Mouse (Mus musculus): ENCODE measurements around the gene Cpd. TPM values are rescaled to one million over a fixed set of nuclear protein-coding genes. Genes with fewer than 3 reads are reported as not detected.

The Cpd gene
- polyA plus RNA-seq, 1 experiment: 17.6 TPM

DNA sequence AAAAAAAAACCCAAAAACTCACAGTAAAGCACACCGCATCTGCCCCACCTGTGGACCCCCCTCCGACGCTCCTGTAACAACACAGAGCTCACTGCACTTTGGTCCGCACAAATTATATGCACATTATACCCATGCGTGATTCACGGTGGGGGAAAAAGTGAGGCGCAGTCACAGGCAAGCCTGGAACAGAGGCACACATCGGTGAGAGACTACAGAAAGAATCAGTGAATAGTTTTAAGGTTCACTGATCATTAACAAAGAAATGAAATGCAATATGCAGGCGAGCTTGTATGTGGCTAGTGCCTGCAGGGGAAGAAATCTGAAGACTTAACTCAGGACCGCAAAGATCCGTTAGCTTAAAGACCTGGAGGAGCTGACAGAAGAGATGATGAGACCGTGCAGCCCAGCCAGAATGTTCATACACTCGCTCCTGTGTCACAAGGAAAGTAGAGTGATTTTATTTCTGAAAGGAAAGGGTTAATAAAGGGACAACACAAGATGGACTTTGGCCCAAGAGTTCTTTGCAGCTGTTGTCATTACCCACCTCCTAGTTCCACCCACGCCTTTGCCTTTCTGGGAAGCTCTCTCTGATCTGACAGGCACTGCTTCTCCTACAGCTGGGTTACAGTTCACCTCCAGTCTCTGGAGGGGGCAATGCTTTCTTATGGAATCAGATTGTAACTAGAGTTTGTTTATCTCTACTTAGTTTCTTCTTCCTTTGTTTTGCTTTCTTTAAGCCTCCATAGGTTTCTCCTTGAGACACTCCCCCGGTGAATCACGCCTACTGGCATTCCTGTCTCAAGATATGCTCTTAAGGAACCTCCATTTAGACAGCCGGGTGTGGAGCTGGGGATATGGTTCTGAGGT, 7.9 kb upstream of the Cpd start:
- Histone ChIP-seq H3K27me3 (ENCODE audit: control insufficient read depth, insufficient read depth, insufficient read length) (no peaks in the 10 kb centered on the region), H3ac (ENCODE audit: control insufficient read depth, insufficient read length) (no peak overlapping the region), H3K4me2 (ENCODE audit: low read depth) (peak overlapping the region; percentile 70), H3K36me3 (ENCODE audit: control insufficient read depth, insufficient read depth) (no peaks in the 10 kb centered on the region), H3K4me3 (no peak overlapping the region), H3K79me2 (ENCODE audit: control insufficient read depth, insufficient read depth) (no peaks in the 10 kb centered on the region)
- TF ChIP-seq SRF (IDR thresholded peaks at IDR 0.05; ENCODE audit: control insufficient read depth, insufficient read length, low read depth) (peak; percentile 79), TCF3 (IDR thresholded peaks at IDR 0.05; ENCODE audit: insufficient read length, low read depth) (peak; percentile 13), TCF12 (IDR thresholded peaks at IDR 0.05; ENCODE audit: insufficient read depth, poor library complexity, severe bottlenecking) (peak; percentile 51), MYOG (IDR thresholded peaks at IDR 0.05; ENCODE audit: control insufficient read depth in 1 of 3, insufficient read depth in 1 of 3, insufficient read length in 2 of 3, low read depth in 2 of 3) (peak in 2 of 3 experiments; percentile 67 to 77), MYOD1 (IDR thresholded peaks at IDR 0.05; ENCODE audit: control insufficient read depth in 1 of 3, insufficient read length in 2 of 3, low read depth in 2 of 3) (peak; percentile 14 to 84 (median 81)), CEBPB (IDR thresholded peaks at IDR 0.05; ENCODE audit: insufficient read depth, poor library complexity, severe bottlenecking) (no peak), MAX (IDR thresholded peaks at IDR 0.05; ENCODE audit: low read depth) (no peak)

DNA sequence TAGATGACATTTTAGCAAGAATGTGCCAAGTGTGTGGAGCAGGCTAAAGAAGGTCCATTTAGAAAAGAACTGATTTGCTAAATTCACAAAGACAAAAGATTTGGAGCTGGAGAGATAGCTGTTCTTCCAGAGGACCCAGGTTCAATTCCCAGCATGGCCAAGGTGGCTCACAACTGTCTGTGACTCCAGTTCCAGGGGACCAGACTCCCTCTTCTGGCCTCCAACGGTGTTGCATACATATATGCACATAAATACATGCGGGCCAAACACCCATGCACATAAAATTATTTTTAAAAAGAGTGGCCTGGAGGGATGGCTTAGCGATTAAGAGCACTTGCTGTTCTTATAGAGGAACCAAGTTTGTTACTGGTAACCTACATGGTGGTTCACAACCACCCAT, 4.7 kb upstream of the Cpd start:
- H3K4me3 ChIP-seq: no peak overlapping the region
- H3K36me3 ChIP-seq (ENCODE audit: control insufficient read depth, insufficient read depth): no peaks in the 10 kb centered on the region
- no peaks in the 10 kb centered on the region for H3K27me3 ChIP-seq (ENCODE audit: control insufficient read depth, insufficient read depth, insufficient read length)
- H3K79me2 ChIP-seq (ENCODE audit: control insufficient read depth, insufficient read depth): no peaks in the 10 kb centered on the region
- TF ChIP-seq POLR2A (IDR thresholded peaks at IDR 0.05; ENCODE audit: insufficient read length, low read depth) (no peak), USF1 (IDR thresholded peaks at IDR 0.05; ENCODE audit: low read depth) (no peak), TCF3 (IDR thresholded peaks at IDR 0.05; ENCODE audit: insufficient read length, low read depth) (no peak), MAX (IDR thresholded peaks at IDR 0.05; ENCODE audit: low read depth) (no peak), TCF12 (IDR thresholded peaks at IDR 0.05; ENCODE audit: insufficient read depth, poor library complexity, severe bottlenecking) (no peak), POLR2AphosphoS2 (IDR thresholded peaks at IDR 0.05; ENCODE audit: insufficient read length, low read depth) (no peak), MYOG (IDR thresholded peaks at IDR 0.05; ENCODE audit: control insufficient read depth in 1 of 3, insufficient read depth in 1 of 3, insufficient read length in 2 of 3, low read depth in 2 of 3) (no peak), E2F4 (IDR thresholded peaks at IDR 0.05; ENCODE audit: insufficient read depth) (no peak), REST (IDR thresholded peaks at IDR 0.05; ENCODE audit: insufficient read depth, insufficient read length) (no peak), CEBPB (IDR thresholded peaks at IDR 0.05; ENCODE audit: insufficient read depth, poor library complexity, severe bottlenecking) (no peak), SRF (IDR thresholded peaks at IDR 0.05; ENCODE audit: control insufficient read depth, insufficient read length, low read depth) (no peak), MYOD1 (IDR thresholded peaks at IDR 0.05; ENCODE audit: control insufficient read depth in 1 of 3, insufficient read length in 2 of 3, low read depth in 2 of 3) (no peak)
- no peak overlapping the region for H3ac ChIP-seq (ENCODE audit: control insufficient read depth, insufficient read length)
- no peak overlapping the region for H3K4me2 ChIP-seq (ENCODE audit: low read depth)

DNA sequence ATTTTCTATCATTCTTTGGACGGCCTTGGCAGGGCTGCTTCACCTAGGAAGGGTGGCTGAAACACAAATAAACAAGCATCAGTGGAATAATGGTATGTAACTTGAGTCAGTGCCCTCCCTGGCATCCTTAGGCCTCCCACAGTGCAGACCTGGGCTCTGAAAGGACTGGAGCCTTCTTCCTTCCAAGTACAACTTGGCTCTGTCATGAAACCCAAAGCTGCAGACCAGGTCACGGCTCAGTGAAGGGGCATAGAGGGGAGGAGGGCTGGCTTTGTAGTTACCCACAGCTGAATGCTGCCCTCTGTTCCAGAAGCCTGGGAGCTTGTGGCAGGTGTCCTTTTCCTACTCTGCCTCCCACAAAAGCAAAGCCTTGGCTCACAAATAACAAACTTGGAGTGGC, 2.8 kb upstream of the Cpd start:
- Histone ChIP-seq H3K79me2 (ENCODE audit: control insufficient read depth, insufficient read depth) (peaks cover 16% of the 10 kb centered on the region), H3K36me3 (ENCODE audit: control insufficient read depth, insufficient read depth) (no peaks in the 10 kb centered on the region), H3K4me2 (ENCODE audit: low read depth) (no peak overlapping the region), H3K27me3 (ENCODE audit: control insufficient read depth, insufficient read depth, insufficient read length) (no peaks in the 10 kb centered on the region), H3K4me3 (no peak overlapping the region), H3ac (ENCODE audit: control insufficient read depth, insufficient read length) (no peak overlapping the region)
- no peak for TF ChIP-seq POLR2AphosphoS2 (IDR thresholded peaks at IDR 0.05; ENCODE audit: insufficient read length, low read depth)
- TF ChIP-seq MYOG (IDR thresholded peaks at IDR 0.05; ENCODE audit: control insufficient read depth in 1 of 3, insufficient read depth in 1 of 3, insufficient read length in 2 of 3, low read depth in 2 of 3): peak in 1 of 3 experiments; percentile 12

DNA sequence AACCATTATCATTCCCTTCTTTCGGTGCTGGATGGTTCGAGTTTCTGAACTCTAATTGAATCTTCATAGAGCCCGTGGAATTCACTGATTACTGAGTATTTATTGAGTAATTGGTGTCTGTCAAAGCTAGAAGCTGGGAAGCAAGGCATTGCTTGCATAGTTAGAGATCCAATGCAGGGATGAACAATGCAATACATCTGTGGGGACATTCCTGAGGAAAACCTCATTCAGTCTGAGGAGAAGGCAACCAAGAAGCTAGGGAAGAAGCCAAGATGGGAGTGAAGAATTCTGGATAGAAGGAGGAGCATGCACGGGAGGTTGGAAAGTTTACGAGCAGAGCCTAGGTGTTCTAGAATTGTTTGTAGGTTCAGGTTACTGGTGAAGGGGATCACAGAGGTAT, 1.3 kb upstream of the Cpd start:
- TF ChIP-seq TCF3 (IDR thresholded peaks at IDR 0.05; ENCODE audit: insufficient read length, low read depth): no peak
- TF ChIP-seq REST (IDR thresholded peaks at IDR 0.05; ENCODE audit: insufficient read depth, insufficient read length): no peak
- TF ChIP-seq MYOG (IDR thresholded peaks at IDR 0.05; ENCODE audit: control insufficient read depth in 1 of 3, insufficient read depth in 1 of 3, insufficient read length in 2 of 3, low read depth in 2 of 3): no peak
- TF ChIP-seq MYOD1 (IDR thresholded peaks at IDR 0.05; ENCODE audit: control insufficient read depth in 1 of 3, insufficient read length in 2 of 3, low read depth in 2 of 3): no peak
- TF ChIP-seq POLR2A (IDR thresholded peaks at IDR 0.05; ENCODE audit: insufficient read length, low read depth): no peak
- TF ChIP-seq POLR2AphosphoS2 (IDR thresholded peaks at IDR 0.05; ENCODE audit: insufficient read length, low read depth): no peak
- no peak for TF ChIP-seq E2F4 (IDR thresholded peaks at IDR 0.05; ENCODE audit: insufficient read depth)
- no peak for TF ChIP-seq MAX (IDR thresholded peaks at IDR 0.05; ENCODE audit: low read depth)
- no peak for TF ChIP-seq CEBPB (IDR thresholded peaks at IDR 0.05; ENCODE audit: insufficient read depth, poor library complexity, severe bottlenecking)
- no peak for TF ChIP-seq SRF (IDR thresholded peaks at IDR 0.05; ENCODE audit: control insufficient read depth, insufficient read length, low read depth)
- no peak for TF ChIP-seq USF1 (IDR thresholded peaks at IDR 0.05; ENCODE audit: low read depth)

DNA sequence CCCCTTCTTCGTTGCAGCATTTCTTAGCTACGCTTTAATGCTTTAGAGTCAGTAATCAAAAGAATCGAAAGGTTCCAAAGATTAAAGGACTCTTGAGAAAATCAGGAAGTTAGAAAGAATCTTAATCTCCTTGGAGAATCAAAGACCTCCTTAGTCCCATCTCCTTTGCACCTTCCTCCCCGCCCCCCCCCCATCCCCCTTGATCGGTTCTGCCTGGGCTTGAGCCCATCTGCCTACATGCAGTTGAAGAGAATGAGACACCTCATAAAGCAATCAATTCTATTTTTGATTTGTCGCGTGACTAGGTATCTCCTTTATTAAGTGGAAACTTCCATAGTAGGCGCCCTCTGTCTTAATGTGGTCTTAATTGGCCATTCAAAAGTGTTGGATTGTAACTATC, 536 bp upstream of the Cpd start:
- TF ChIP-seq TCF3 (IDR thresholded peaks at IDR 0.05; ENCODE audit: insufficient read length, low read depth) (no peak), CEBPB (IDR thresholded peaks at IDR 0.05; ENCODE audit: insufficient read depth, poor library complexity, severe bottlenecking) (no peak), USF1 (IDR thresholded peaks at IDR 0.05; ENCODE audit: low read depth) (no peak), MYOG (IDR thresholded peaks at IDR 0.05; ENCODE audit: control insufficient read depth in 1 of 3, insufficient read depth in 1 of 3, insufficient read length in 2 of 3, low read depth in 2 of 3) (no peak), POLR2AphosphoS2 (IDR thresholded peaks at IDR 0.05; ENCODE audit: insufficient read length, low read depth) (no peak), MAX (IDR thresholded peaks at IDR 0.05; ENCODE audit: low read depth) (no peak), TCF12 (IDR thresholded peaks at IDR 0.05; ENCODE audit: insufficient read depth, poor library complexity, severe bottlenecking) (no peak), MYOD1 (IDR thresholded peaks at IDR 0.05; ENCODE audit: control insufficient read depth in 1 of 3, insufficient read length in 2 of 3, low read depth in 2 of 3) (no peak), POLR2A (IDR thresholded peaks at IDR 0.05; ENCODE audit: insufficient read length, low read depth) (no peak), SRF (IDR thresholded peaks at IDR 0.05; ENCODE audit: control insufficient read depth, insufficient read length, low read depth) (no peak), E2F4 (IDR thresholded peaks at IDR 0.05; ENCODE audit: insufficient read depth) (no peak)
- no peak overlapping the region for H3ac ChIP-seq (ENCODE audit: control insufficient read depth, insufficient read length)
- peak overlapping the region; percentile 49 for H3K4me3 ChIP-seq
- peak overlapping the region; percentile 87 for H3K4me2 ChIP-seq (ENCODE audit: low read depth)
- H3K27me3 ChIP-seq (ENCODE audit: control insufficient read depth, insufficient read depth, insufficient read length): no peaks in the 10 kb centered on the region
- H3K36me3 ChIP-seq (ENCODE audit: control insufficient read depth, insufficient read depth): no peaks in the 10 kb centered on the region
- H3K79me2 ChIP-seq (ENCODE audit: control insufficient read depth, insufficient read depth): peaks cover 35% of the 10 kb centered on the region

More for the DNA sequence above, 1.3 kb upstream of the Cpd start:
- no peak overlapping the region for H3K4me2 ChIP-seq (ENCODE audit: low read depth)
- H3ac ChIP-seq (ENCODE audit: control insufficient read depth, insufficient read length): no peak overlapping the region
- H3K79me2 ChIP-seq (ENCODE audit: control insufficient read depth, insufficient read depth): peaks cover 30% of the 10 kb centered on the region
- no peaks in the 10 kb centered on the region for H3K36me3 ChIP-seq (ENCODE audit: control insufficient read depth, insufficient read depth)
- H3K27me3 ChIP-seq (ENCODE audit: control insufficient read depth, insufficient read depth, insufficient read length): no peaks in the 10 kb centered on the region
- no peak overlapping the region for H3K4me3 ChIP-seq

Data from myocyte (in vitro differentiated cells).